11 mouse cellular contexts compared by ENCODE assay signal in the genomic region with DNA sequence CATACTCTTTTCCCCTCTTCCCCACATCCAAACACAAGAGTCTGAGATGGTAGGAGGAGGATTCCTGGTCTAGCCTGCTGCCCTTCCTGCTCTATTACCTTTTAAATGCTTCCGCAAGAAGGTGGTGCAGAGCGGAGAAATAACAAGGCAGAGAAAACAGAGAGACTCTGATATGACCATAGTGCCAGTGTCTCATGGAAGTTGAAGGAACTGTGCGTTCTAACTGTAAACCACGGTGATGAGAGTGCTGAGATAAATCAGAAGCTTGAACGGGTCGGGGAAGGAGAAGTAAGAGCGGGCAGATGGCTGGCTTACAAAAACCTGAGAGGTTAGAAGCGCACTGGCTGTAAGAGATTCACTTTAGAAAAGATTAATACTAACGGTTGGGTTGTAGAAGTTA. TPM values are rescaled to one million over a fixed set of nuclear protein-coding genes. Genes with fewer than 3 reads are reported as not detected.
DNase-seq lines count a peak whose midpoint lies in the region; ATAC-seq lines count a peak whose summit lies in the region.
"Had no signal": no experiment of that assay in that cellular context is flagged by ENCODE, and none has a peak within 500 bp of the region (broad histone marks: within the 10 kb centered on the region; RNA-seq: fewer than 3 reads in every experiment).

No protein-coding gene starts in this region.

- H3K27me3 ChIP-seq in forebrain, embryonic 10.5 days (ENCODE audit: poor library complexity, severe bottlenecking), result no peaks in the 10 kb centered on the region
- no peaks in the 10 kb centered on the region for H3K27me3 ChIP-seq in forebrain, embryonic 11.5 days (ENCODE audit: control insufficient read depth, insufficient read depth, low read length)
- H3K27me3 ChIP-seq in megakaryocyte, embryonic 14.5 days (replicated peaks), result no peaks in the 10 kb centered on the region
- no peaks in the 10 kb centered on the region for H3K27me3 ChIP-seq in hindbrain, embryonic 15.5 days
- no peaks in the 10 kb centered on the region for H3K27me3 ChIP-seq in midbrain, embryonic 16.5 days (ENCODE audit: control insufficient read depth, insufficient read depth, low read depth, low read length)
- H3K27me3 ChIP-seq: intestine, embryonic 15.5 days had no signal

- peaks cover 15% of the 10 kb centered on the region; the same call in 1 of the 2 replicates for H3K9me3 ChIP-seq in forebrain, embryonic 10.5 days
- no peaks in the 10 kb centered on the region; the same call in 1 of the 2 replicates for H3K9me3 ChIP-seq in forebrain, embryonic 11.5 days (ENCODE audit: control insufficient read depth, low read length)
- H3K9me3 ChIP-seq in megakaryocyte, embryonic 14.5 days, result no peaks in the 10 kb centered on the region
- no peaks in the 10 kb centered on the region for H3K9me3 ChIP-seq in hindbrain, embryonic 15.5 days
- H3K9me3 ChIP-seq in midbrain, embryonic 16.5 days (replicated peaks; ENCODE audit: control insufficient read depth, low read length, poor library complexity, severe bottlenecking), result no peaks in the 10 kb centered on the region
- H3K9me3 ChIP-seq: intestine, embryonic 15.5 days had no signal

- no peak overlapping the region for H3K9ac ChIP-seq in forebrain, embryonic 11.5 days (ENCODE audit: low read length)
- no peak overlapping the region for H3K9ac ChIP-seq in hindbrain, embryonic 15.5 days
- no peak overlapping the region for H3K9ac ChIP-seq in midbrain, embryonic 16.5 days (ENCODE audit: low read depth, low read length)

- H3K27ac ChIP-seq in forebrain, embryonic 10.5 days, result no peak overlapping the region
- no peak overlapping the region for H3K27ac ChIP-seq in forebrain, embryonic 11.5 days (ENCODE audit: low read depth, low read length)
- H3K27ac ChIP-seq in hindbrain, embryonic 15.5 days (replicated peaks), result no peak overlapping the region
- no peak overlapping the region for H3K27ac ChIP-seq in midbrain, embryonic 16.5 days (ENCODE audit: low read length)
- H3K27ac ChIP-seq: intestine, embryonic 15.5 days had no signal

- H3K4me3 ChIP-seq in forebrain, embryonic 10.5 days, result peak overlapping the region; percentile 69; the same call in 1 of the 2 replicates
- H3K4me3 ChIP-seq in forebrain, embryonic 11.5 days (ENCODE audit: low read depth, low read length), result no peak overlapping the region
- peak overlapping the region; percentile 51 for H3K4me3 ChIP-seq in megakaryocyte, embryonic 14.5 days (replicated peaks)
- H3K4me3 ChIP-seq in hindbrain, embryonic 15.5 days, result no peak overlapping the region
- no peak overlapping the region for H3K4me3 ChIP-seq in midbrain, embryonic 16.5 days (ENCODE audit: low read depth, low read length)

- WGBS in forebrain, embryonic 10.5 days, result 95% methylated on average over 9 of the region's 9 CpGs
- 97% methylated on average over 9 of the region's 9 CpGs for WGBS in forebrain, embryonic 11.5 days
- over 99% methylated on average over 9 of the region's 9 CpGs for WGBS in hindbrain, embryonic 15.5 days
- WGBS in midbrain, embryonic 16.5 days, result 97% methylated on average over 9 of the region's 9 CpGs

- no peak for ATAC-seq in forebrain, embryonic 11.5 days (replicated peaks; ENCODE audit: low FRiP score)
- ATAC-seq in megakaryocyte, adult 5-6 weeks (ENCODE audit: poor library complexity, severe bottlenecking), result no peak
- no peak for ATAC-seq in hindbrain, embryonic 15.5 days (ENCODE audit: low FRiP score, low read depth)
- ATAC-seq in midbrain, embryonic 16.5 days, result no peak
- ATAC-seq: intestine, embryonic 15.5 days had no signal

- H3K36me3 ChIP-seq in forebrain, embryonic 10.5 days (replicated peaks), result peaks cover 46% of the 10 kb centered on the region
- H3K36me3 ChIP-seq in forebrain, embryonic 11.5 days (ENCODE audit: control insufficient read depth, insufficient read depth, low read length), result no peaks in the 10 kb centered on the region
- peaks cover 37% of the 10 kb centered on the region for H3K36me3 ChIP-seq in megakaryocyte, embryonic 14.5 days (replicated peaks; ENCODE audit: low read length)
- no peaks in the 10 kb centered on the region for H3K36me3 ChIP-seq in hindbrain, embryonic 15.5 days
- H3K36me3 ChIP-seq in midbrain, embryonic 16.5 days (ENCODE audit: control insufficient read depth, insufficient read depth, low read length), result no peaks in the 10 kb centered on the region
- H3K36me3 ChIP-seq: intestine, embryonic 15.5 days had no signal

- peaks cover 24% of the 10 kb centered on the region for H3K4me1 ChIP-seq in forebrain, embryonic 10.5 days
- H3K4me1 ChIP-seq in forebrain, embryonic 11.5 days (replicated peaks; ENCODE audit: control insufficient read depth, insufficient read depth, low read length), result peaks cover 6% of the 10 kb centered on the region; the same call in 1 of the 2 replicates
- peaks cover 57% of the 10 kb centered on the region for H3K4me1 ChIP-seq in megakaryocyte, embryonic 14.5 days
- peaks cover 27% of the 10 kb centered on the region for H3K4me1 ChIP-seq in hindbrain, embryonic 15.5 days (replicated peaks)
- peaks cover 19% of the 10 kb centered on the region for H3K4me1 ChIP-seq in midbrain, embryonic 16.5 days (ENCODE audit: control insufficient read depth, insufficient read depth, low read length)

- no peak for DNase-seq in forebrain, embryonic 10.5 days (ENCODE audit: extremely low spot score, low spot score)
- no peak for DNase-seq in forebrain, embryonic 11.5 days (ENCODE audit: low spot score)
- DNase-seq in spleen, postnatal 4 days (ENCODE audit: low spot score in 2 of 2), result no peak
- DNase-seq in right cerebral cortex, postnatal 4 days, result no peak
- DNase-seq: cerebellum, adult 2 months had no signal

- H3K4me2 ChIP-seq in forebrain, embryonic 11.5 days (ENCODE audit: low read depth, low read length, severe bottlenecking), result no peak overlapping the region
- H3K4me2 ChIP-seq in hindbrain, embryonic 15.5 days, result peak overlapping the region; percentile 68
- peak overlapping the region; percentile 82; the same call in 1 of the 2 replicates for H3K4me2 ChIP-seq in midbrain, embryonic 16.5 days (ENCODE audit: low read length)

RNA-seq across cellular contexts. Expression of a gene that starts 2.7 kb away (rescaled TPM):
- polyA plus RNA-seq in forebrain, embryonic 10.5 days (2016; fragmentation: Nextera tagmentation; extraction: Ambion mirVana), result 111 and 113 TPM in 2 replicates
- 112 and 116 TPM in 2 replicates for polyA plus RNA-seq in forebrain, embryonic 11.5 days (2014; fragmentation: Nextera tagmentation; extraction: Ambion mirVana)
- 27.8 and 60.1 TPM in 2 replicates for polyA plus RNA-seq in megakaryocyte, embryonic 14.5 days (2012; ENCODE audit: insufficient read depth, low replicate concordance)
- total RNA-seq in megakaryocyte, adult 5-6 weeks (2015), result 130 and 131 TPM in 2 replicates
- 203 and 222 TPM in 2 replicates for total RNA-seq in megakaryocyte, adult 5-6 weeks (2017)
- 84.7 and 85.0 TPM in 2 replicates for polyA plus RNA-seq in hindbrain, embryonic 15.5 days (2015; fragmentation: Nextera tagmentation; extraction: Ambion mirVana)
- polyA plus RNA-seq in midbrain, embryonic 16.5 days (2015; fragmentation: Nextera tagmentation; extraction: Ambion mirVana), result 92.4 and 93.4 TPM in 2 replicates

RNA-seq across cellular contexts. Expression of a gene that starts 10.8 kb away (rescaled TPM):
- not detected in 2 replicates for polyA plus RNA-seq in forebrain, embryonic 10.5 days (2016; fragmentation: Nextera tagmentation; extraction: Ambion mirVana)
- polyA plus RNA-seq in forebrain, embryonic 11.5 days (2014; fragmentation: Nextera tagmentation; extraction: Ambion mirVana), result 0.28 TPM in 1 of 2 replicates, not detected in the other
- polyA plus RNA-seq in megakaryocyte, embryonic 14.5 days (2012; ENCODE audit: insufficient read depth, low replicate concordance), result not detected in 2 replicates
- total RNA-seq in megakaryocyte, adult 5-6 weeks (2015), result 0.74 and 1.2 TPM in 2 replicates
- total RNA-seq in megakaryocyte, adult 5-6 weeks (2017), result 0.44 and 0.49 TPM in 2 replicates
- polyA plus RNA-seq in hindbrain, embryonic 15.5 days (2015; fragmentation: Nextera tagmentation; extraction: Ambion mirVana), result not detected in 2 replicates
- polyA plus RNA-seq in midbrain, embryonic 16.5 days (2015; fragmentation: Nextera tagmentation; extraction: Ambion mirVana), result not detected in 2 replicates
- total RNA-seq: left cerebral cortex, adult 8-10 months had no signal
- polyA plus RNA-seq: cerebellum, adult 2 months; intestine, embryonic 15.5 days had no signal

RNA-seq across cellular contexts. Expression of a gene that starts 39.3 kb away (rescaled TPM):
- 0.02 and 0.11 TPM in 2 replicates for polyA plus RNA-seq in forebrain, embryonic 10.5 days (2016; fragmentation: Nextera tagmentation; extraction: Ambion mirVana)
- polyA plus RNA-seq in forebrain, embryonic 11.5 days (2014; fragmentation: Nextera tagmentation; extraction: Ambion mirVana), result 0.16 and 0.19 TPM in 2 replicates
- not detected in 2 replicates for polyA plus RNA-seq in megakaryocyte, embryonic 14.5 days (2012; ENCODE audit: insufficient read depth, low replicate concordance)
- 0.18 TPM in 1 of 2 replicates, not detected in the other for total RNA-seq in megakaryocyte, adult 5-6 weeks (2015)
- 0.08 and 0.40 TPM in 2 replicates for total RNA-seq in megakaryocyte, adult 5-6 weeks (2017)
- polyA plus RNA-seq in hindbrain, embryonic 15.5 days (2015; fragmentation: Nextera tagmentation; extraction: Ambion mirVana), result 1.3 and 1.9 TPM in 2 replicates
- polyA plus RNA-seq in midbrain, embryonic 16.5 days (2015; fragmentation: Nextera tagmentation; extraction: Ambion mirVana), result 3.0 and 4.0 TPM in 2 replicates

RNA-seq across cellular contexts. Expression of a gene that starts 53.4 kb away (rescaled TPM):
- polyA plus RNA-seq in forebrain, embryonic 10.5 days (2016; fragmentation: Nextera tagmentation; extraction: Ambion mirVana), result 117 and 119 TPM in 2 replicates
- polyA plus RNA-seq in forebrain, embryonic 11.5 days (2014; fragmentation: Nextera tagmentation; extraction: Ambion mirVana), result 134 and 143 TPM in 2 replicates
- polyA plus RNA-seq in megakaryocyte, embryonic 14.5 days (2012; ENCODE audit: insufficient read depth, low replicate concordance), result 32.2 and 64.5 TPM in 2 replicates
- 312 and 327 TPM in 2 replicates for total RNA-seq in megakaryocyte, adult 5-6 weeks (2015)
- 237 and 269 TPM in 2 replicates for total RNA-seq in megakaryocyte, adult 5-6 weeks (2017)
- polyA plus RNA-seq in hindbrain, embryonic 15.5 days (2015; fragmentation: Nextera tagmentation; extraction: Ambion mirVana), result 83.0 and 88.0 TPM in 2 replicates
- polyA plus RNA-seq in midbrain, embryonic 16.5 days (2015; fragmentation: Nextera tagmentation; extraction: Ambion mirVana), result 83.1 and 90.9 TPM in 2 replicates

Comparison
In these comparisons a context has a peak if more than half of its experiments do, and no peak if none do; other contexts are left out.
1. H3K4me3 ChIP-seq: peak in forebrain, embryonic 10.5 days (single experiment) and megakaryocyte, embryonic 14.5 days (single experiment); none in forebrain, embryonic 11.5 days (single experiment), hindbrain, embryonic 15.5 days (single experiment) and midbrain, embryonic 16.5 days (single experiment).